Mouse (Mus musculus) layer of hippocampus, adult 11-12 months (tissue): ENCODE results near the gene Ddn.
"Not testable (repeated sequence)": the region's sequence is repeated elsewhere in the genome, so short reads cannot be mapped to it uniquely, and the experiment has no call there.

ENCODE experiments used
- DNase-seq: peaks from one replicate; pipeline ENCODE4 v3.0.0; 2022; ENCODE audit warnings: low spot score

Ddn gene

GRCm38 (mm10) chr15:98830736-98831683, 21.7 kb upstream of the Ddn start, which contains the start of gene Prkag1:
Gene Prkag1 (minus strand): TSS chr15:98831521.
- DNase-seq: peak; percentile 95

GRCm38 (mm10) chr15:98827611-98828011, 18.3 kb upstream of the Ddn start:
- DNase-seq: no peak

GRCm38 (mm10) chr15:98823434-98823833, 14.1 kb upstream of the Ddn start:
- no peak for DNase-seq

- DNase-seq: no peak
Observed at GRCm38 (mm10) chr15:98822147-98822546, 12.9 kb upstream of the Ddn start.

GRCm38 (mm10) chr15:98821403-98821802, 12.1 kb upstream of the Ddn start:
- DNase-seq: no peak

GRCm38 (mm10) chr15:98820937-98821336, 11.6 kb upstream of the Ddn start:
- no peak for DNase-seq

GRCm38 (mm10) chr15:98818171-98818570, 8.9 kb upstream of the Ddn start:
- DNase-seq: no peak

- DNase-seq: peak; percentile 86
Observed at GRCm38 (mm10) chr15:98812741-98813424, 3.6 kb upstream of the Ddn start.

- not testable (repeated sequence) for DNase-seq
Observed at GRCm38 (mm10) chr15:98810212-98810611, 922 bp upstream of the Ddn start.

- peak; percentile 88 for DNase-seq
Observed at GRCm38 (mm10) chr15:98808651-98809134, 597 bp downstream of the Ddn start.

- DNase-seq: peak; percentile 83
Observed at GRCm38 (mm10) chr15:98807895-98808650, 1.2 kb downstream of the Ddn start.

- no peak for DNase-seq
Observed at GRCm38 (mm10) chr15:98806809-98807770, 2.2 kb downstream of the Ddn start.

GRCm38 (mm10) chr15:98806071-98806808, 3.0 kb downstream of the Ddn start:
- no peak for DNase-seq

- DNase-seq: peak; percentile 77
Observed at GRCm38 (mm10) chr15:98805324-98806040, 3.8 kb downstream of the Ddn start.

- peak; percentile 90 for DNase-seq
Observed at GRCm38 (mm10) chr15:98804054-98804453, 5.2 kb downstream of the Ddn start.

GRCm38 (mm10) chr15:98802926-98803325, 6.4 kb downstream of the Ddn start:
- DNase-seq: no peak

GRCm38 (mm10) chr15:98799396-98799795, 9.9 kb downstream of the Ddn start:
- peak; percentile 80 for DNase-seq

- DNase-seq: no peak
Observed at GRCm38 (mm10) chr15:98798903-98799302, 10.4 kb downstream of the Ddn start.

GRCm38 (mm10) chr15:98797835-98798492, 11.3 kb downstream of the Ddn start:
- DNase-seq: no peak
